Mouse (Mus musculus) gastrocnemius, adult 18-20 months (tissue): ENCODE data around the gene Swt1. TPM values are rescaled to one million over a fixed set of nuclear protein-coding genes. Genes with fewer than 3 reads are reported as not detected.

Experiments
- DNase-seq: peaks from one replicate; pipeline ENCODE4 v3.0.0; 2021; ENCODE audit warnings: low spot score
- microRNA-seq: library from miRNA; unstranded; fragments of <30 nt; microRNA quantifications from one replicate; pipeline ENCODE4 v1.2.0, GENCODE M21; 2021
- total RNA-seq, 2 experiments: library from RNA; stranded (reverse); gene quantifications; 2 replicates each; pipeline ENCODE4 v1.2.3; 2021

Gene Swt1
- total RNA-seq, 2 experiments from 2014 or later, result 7.5 to 9.0 TPM

DNA sequence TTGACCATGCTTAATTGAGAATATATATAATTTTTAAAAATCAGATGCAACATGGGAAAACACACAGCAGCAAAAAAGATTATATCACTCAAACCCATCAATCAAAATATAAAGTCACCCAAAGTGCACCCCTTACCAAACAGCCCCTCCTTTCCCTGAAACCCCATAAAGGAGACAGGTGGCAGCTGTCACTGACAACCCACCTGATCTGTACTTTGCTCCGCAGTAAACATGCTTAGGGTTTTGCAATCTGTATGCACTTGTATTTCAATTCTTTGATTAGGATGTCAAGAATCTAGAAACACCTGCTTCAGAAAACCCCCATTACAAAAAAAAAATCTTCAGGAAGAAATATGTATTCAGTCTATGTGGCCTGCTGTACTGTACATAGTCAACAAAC, 102.9 kb downstream of the Swt1 start:
- no peak for DNase-seq

- no peak for DNase-seq
These were observed 107.8 kb downstream of the Swt1 start for GRCm38 (mm10) chr1:151320408-151320807.

- no peak for DNase-seq
These were observed 109.0 kb downstream of the Swt1 start for GRCm38 (mm10) chr1:151319267-151319666.

Small RNA genes lying within 50 kb of the gene (microRNA-seq; reads per million reads assigned to microRNA genes)
- not detected for gene Mir7682

Other genes with a start within 250 kb of the Swt1 start
- under 1 TPM in 1 of 2 experiments, not detected in 1; 0.26 TPM for gene Gm47985, start 245.9 kb downstream of the Swt1 start, total RNA-seq
- gene Gm8947, start 236.1 kb downstream of the Swt1 start, total RNA-seq, result under 1 TPM in 1 of 2 experiments, not detected in 1; 0.17 TPM
- under 1 TPM in 1 of 2 experiments, not detected in 1; 0.31 TPM for gene Gm47995, start 230.0 kb downstream of the Swt1 start, total RNA-seq
- gene 3110040M04Rik, start 224.3 kb downstream of the Swt1 start, total RNA-seq, result under 1 TPM in 1 of 2 experiments, not detected in 1; 0.38 TPM
- gene Gm47996, start 218.3 kb downstream of the Swt1 start, total RNA-seq, result under 1 TPM in 1 of 2 experiments, not detected in 1; 0.28 TPM
- 100 to 1,000 TPM; 113 to 161 TPM for gene Ivns1abp, start 84.0 kb downstream of the Swt1 start, total RNA-seq
- 10 to 100 TPM; 15.1 to 16.0 TPM for gene Trmt1l, start 87 bp upstream of the Swt1 start, total RNA-seq
- gene Rnf2, start 72.5 kb upstream of the Swt1 start, total RNA-seq, result 10 to 100 TPM; 12.4 to 16.9 TPM
- 10 to 100 TPM in 1 of 2 experiments, 1 to 10 TPM in 1; 9.1 to 12.0 TPM for gene Fam129a, start 142.7 kb upstream of the Swt1 start, total RNA-seq